Mouse (Mus musculus) forebrain, embryonic 13.5 days (tissue): ENCODE measurements at regions not wholly inside any gene's neighbourhood (a gene's known extent, or its start where the extent isn't known, plus 50 kb on each side); places are given as distances from the start of the nearest gene placed in this dataset.
A peak's percentile ranks its signal among the peaks of the same experiment; 100 is the strongest.
"Not testable (repeated sequence)": the region's sequence is repeated elsewhere in the genome, so short reads cannot be mapped to it uniquely, and the experiment has no call there.

Experiments
- ATAC-seq: fragments of 200-750 bp; cut with Nextera tagmentation; 2 replicates; pipeline ENCODE4 v1.8.0; 2017
- H3K27ac ChIP-seq: fragments of 300-500 bp; sonication (generic); 2 replicates; pipeline ENCODE4 v1.5.1; 2015; ENCODE audit warnings: inconsistent platforms, mild to moderate bottlenecking, moderate library complexity
- H3K27me3 ChIP-seq: fragments of 300-500 bp; sonication (generic); 2 replicates; pipeline ENCODE4 v1.6.1; 2015; ENCODE audit warnings: mild to moderate bottlenecking, inconsistent platforms
- H3K36me3 ChIP-seq: fragments of 300-500 bp; sonication (generic); 2 replicates; pipeline ENCODE4 v1.6.1; 2015; ENCODE audit warnings: mild to moderate bottlenecking, inconsistent platforms; ENCODE audit not compliant: poor library complexity, severe bottlenecking
- H3K4me1 ChIP-seq: fragments of 300-500 bp; sonication (generic); 2 replicates; pipeline ENCODE4 v1.6.1; 2015; ENCODE audit warnings: inconsistent platforms
- H3K4me2 ChIP-seq: fragments of 300-500 bp; sonication (generic); 2 replicates; pipeline ENCODE4 v1.6.1; 2015; ENCODE audit warnings: inconsistent platforms, mild to moderate bottlenecking, moderate library complexity
- H3K4me3 ChIP-seq: fragments of 300-500 bp; sonication (generic); 2 replicates; pipeline ENCODE4 v1.5.1; 2015; ENCODE audit warnings: mild to moderate bottlenecking, inconsistent platforms
- H3K9ac ChIP-seq: fragments of 300-500 bp; sonication (generic); 2 replicates; pipeline ENCODE4 v1.6.1; 2015; ENCODE audit warnings: mild to moderate bottlenecking, inconsistent platforms
- H3K9me3 ChIP-seq: fragments of 300-500 bp; sonication (generic); replicated peaks from 2 replicates; pipeline ENCODE4 v1.6.1; 2016; ENCODE audit warnings: inconsistent platforms
- WGBS: fragments of 180-500 bp; shearing (Covaris S2); methylation state at CpG from one replicate; pipeline ENCODE4 v1.1.7; 2015; 5-methylcytosine and 5-hydroxymethylcytosine counted together

DNA sequence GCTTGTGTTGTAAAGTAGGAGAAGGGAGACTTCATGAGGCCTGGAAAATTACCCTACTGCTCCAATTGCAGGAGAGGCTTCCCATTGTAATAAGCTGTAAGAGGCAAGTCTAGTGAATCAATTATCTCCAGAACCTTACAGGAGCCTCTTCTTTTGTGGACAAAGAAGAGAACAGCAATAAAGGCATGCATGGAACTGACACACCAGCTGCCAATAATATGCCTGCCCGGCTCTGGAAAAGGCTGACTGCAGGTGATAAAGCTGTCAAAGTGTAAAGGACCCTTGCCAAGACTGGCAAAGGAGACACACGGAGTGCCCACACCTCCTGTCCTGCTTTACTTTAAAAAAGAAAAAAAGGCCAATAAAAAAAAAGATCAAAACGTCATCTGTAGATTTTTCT lies 209.0 kb downstream of the Faxc start:
- WGBS: 55% methylated on average over 3 of the region's 3 CpGs
- Histone ChIP-seq H3K36me3 (no peaks in the 10 kb centered on the region), H3K9ac (no peak overlapping the region), H3K4me2 (no peak overlapping the region), H3K27ac (no peak overlapping the region), H3K4me3 (no peak overlapping the region), H3K9me3 (no peaks in the 10 kb centered on the region), H3K4me1 (no peaks in the 10 kb centered on the region), H3K27me3 (no peaks in the 10 kb centered on the region)
- ATAC-seq: no peak

DNA sequence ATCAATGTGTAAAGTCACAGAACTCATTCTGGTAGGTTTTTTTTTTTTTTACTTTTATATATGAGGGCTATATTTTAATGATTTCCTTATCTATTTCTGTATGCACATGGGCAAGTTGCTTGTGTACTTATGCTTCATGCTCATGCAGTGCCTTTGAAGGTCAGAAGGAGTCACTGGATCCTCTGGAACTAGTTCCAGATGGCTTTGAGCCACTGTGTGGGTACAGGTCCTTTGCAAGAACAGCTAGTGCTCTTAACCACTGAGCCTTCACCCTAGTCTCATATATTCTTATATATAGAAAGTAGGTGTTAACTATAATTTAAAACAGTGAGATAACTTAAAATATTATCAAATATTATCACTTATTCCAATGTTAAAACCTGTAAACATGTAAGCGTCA lies 212.4 kb downstream of the Faxc start:
- Histone ChIP-seq H3K9ac (no peak overlapping the region), H3K4me1 (no peaks in the 10 kb centered on the region), H3K4me3 (no peak overlapping the region), H3K27me3 (no peaks in the 10 kb centered on the region), H3K9me3 (no peaks in the 10 kb centered on the region), H3K36me3 (no peaks in the 10 kb centered on the region), H3K4me2 (no peak overlapping the region), H3K27ac (no peak overlapping the region)
- no peak for ATAC-seq
- WGBS: 98% methylated on average over 1 of the region's 1 CpGs

DNA sequence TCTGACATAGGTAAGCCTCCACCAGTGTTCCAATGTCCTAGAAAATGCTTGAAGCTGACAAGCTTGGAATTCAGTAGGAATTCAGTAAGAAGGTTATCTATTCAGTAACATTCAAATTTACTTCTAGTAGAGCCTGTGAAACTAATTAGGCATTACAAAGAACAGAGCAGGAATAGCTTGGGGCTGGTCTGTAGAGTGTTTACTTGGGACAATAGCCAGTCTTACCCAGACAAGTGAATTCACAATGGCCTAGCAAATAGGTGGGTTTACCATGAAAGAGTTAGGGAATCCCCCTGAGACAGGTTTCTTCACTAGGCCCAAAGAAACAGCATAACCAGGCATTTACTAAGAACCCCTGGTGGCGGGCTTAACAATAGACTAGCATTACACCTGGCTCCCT lies 212.5 kb upstream of the Fbxl4 start:
- not testable (repeated sequence) for H3K4me2 ChIP-seq, H3K36me3 ChIP-seq

DNA sequence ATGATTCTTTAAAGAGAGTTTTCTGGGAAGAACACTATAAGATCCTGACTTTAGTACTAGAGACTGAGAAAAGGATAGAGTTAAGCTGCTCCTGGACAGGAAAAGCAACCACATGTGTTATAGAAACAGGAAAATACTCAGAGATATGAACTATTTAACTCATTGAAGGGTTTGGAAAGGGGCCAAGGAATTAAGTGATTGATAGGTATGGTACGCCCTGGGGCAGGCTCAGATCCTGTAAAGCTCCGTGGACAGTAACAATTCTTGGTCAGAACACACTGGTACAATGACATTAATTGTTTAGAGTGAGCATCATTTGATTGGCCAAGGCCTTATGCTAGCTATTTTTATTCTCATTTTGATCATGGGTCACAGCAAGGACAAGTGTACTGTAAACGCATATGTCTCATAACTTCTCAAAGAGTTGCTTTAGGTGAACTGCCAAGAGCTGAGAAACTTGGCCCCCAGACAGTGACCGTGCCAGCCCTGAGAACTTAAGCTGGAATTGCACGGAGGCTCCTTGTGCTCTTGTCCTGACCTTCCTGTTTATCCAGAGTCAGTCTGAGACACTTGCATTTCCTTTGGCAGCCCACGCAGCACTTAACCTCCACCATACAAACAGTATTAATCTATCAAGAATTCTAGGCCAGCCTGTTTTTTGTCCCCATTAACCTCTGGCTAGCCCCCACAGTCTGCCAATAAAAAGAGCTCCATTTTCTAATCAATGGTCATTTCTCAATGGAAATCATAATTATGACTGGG lies 210.5 kb upstream of the Fbxl4 start:
- no peaks in the 10 kb centered on the region for H3K27me3 ChIP-seq
- H3K4me2 ChIP-seq: no peak overlapping the region
- H3K36me3 ChIP-seq: no peaks in the 10 kb centered on the region
- H3K9me3 ChIP-seq: no peaks in the 10 kb centered on the region
- WGBS: 82% methylated on average over 6 of the region's 6 CpGs
- no peak for ATAC-seq
- no peak overlapping the region for H3K4me3 ChIP-seq
- no peak overlapping the region for H3K27ac ChIP-seq
- H3K9ac ChIP-seq: no peak overlapping the region
- H3K4me1 ChIP-seq: 0 out of 2 replicates have a peak, but pooled peaks cover 1% of the 10 kb centered on the region

More for the DNA sequence above, 212.5 kb upstream of the Fbxl4 start:
- H3K27me3 ChIP-seq, ATAC-seq, H3K9ac ChIP-seq, H3K4me3 ChIP-seq, H3K4me1 ChIP-seq, H3K27ac ChIP-seq, H3K9me3 ChIP-seq: not testable (repeated sequence)
- 64% methylated on average over 1 of the region's 1 CpGs for WGBS

DNA sequence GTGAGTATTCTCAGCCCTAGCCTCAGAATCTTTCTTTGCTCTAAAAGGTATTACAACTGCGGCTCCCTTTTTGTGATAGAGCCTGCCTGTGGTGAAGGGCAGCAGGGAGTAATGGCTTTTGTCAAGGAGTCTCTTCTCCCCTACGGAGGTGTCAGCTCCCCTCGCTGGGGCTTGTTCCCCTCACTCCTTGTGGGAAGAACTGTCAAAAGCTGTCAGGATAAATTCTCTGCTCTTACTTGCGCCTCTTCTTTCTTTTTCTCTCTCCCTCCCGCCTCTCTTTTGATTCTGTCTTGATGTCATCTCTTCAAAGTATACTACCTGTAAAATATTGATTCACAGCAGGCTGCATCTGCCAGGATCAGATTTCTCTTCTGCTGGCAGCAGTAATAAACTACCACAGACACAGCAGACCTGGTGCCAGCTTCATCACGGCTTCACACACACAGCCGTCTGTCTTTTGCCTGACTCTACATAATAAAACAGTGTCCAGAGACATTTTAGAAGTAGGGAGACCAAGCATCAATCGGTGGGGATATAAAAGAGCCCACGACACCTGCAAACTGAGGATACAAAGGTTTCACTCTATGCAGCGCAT lies 205.3 kb upstream of the Fbxl4 start:
- Histone ChIP-seq H3K27me3 (0 out of 2 replicates have a peak, but pooled peaks cover 10% of the 10 kb centered on the region), H3K4me2 (peak overlapping the region; percentile 13; the same call in 1 of the 2 replicates), H3K9me3 (no peaks in the 10 kb centered on the region), H3K4me1 (0 out of 2 replicates have a peak, but pooled peaks cover 4% of the 10 kb centered on the region), H3K9ac (no peak overlapping the region), H3K27ac (no peak overlapping the region), H3K36me3 (no peaks in the 10 kb centered on the region), H3K4me3 (no peak overlapping the region)
- ATAC-seq: peak; percentile 38; the same call in 1 of the 2 replicates
- WGBS: 28% methylated on average over 10 of the region's 10 CpGs

DNA sequence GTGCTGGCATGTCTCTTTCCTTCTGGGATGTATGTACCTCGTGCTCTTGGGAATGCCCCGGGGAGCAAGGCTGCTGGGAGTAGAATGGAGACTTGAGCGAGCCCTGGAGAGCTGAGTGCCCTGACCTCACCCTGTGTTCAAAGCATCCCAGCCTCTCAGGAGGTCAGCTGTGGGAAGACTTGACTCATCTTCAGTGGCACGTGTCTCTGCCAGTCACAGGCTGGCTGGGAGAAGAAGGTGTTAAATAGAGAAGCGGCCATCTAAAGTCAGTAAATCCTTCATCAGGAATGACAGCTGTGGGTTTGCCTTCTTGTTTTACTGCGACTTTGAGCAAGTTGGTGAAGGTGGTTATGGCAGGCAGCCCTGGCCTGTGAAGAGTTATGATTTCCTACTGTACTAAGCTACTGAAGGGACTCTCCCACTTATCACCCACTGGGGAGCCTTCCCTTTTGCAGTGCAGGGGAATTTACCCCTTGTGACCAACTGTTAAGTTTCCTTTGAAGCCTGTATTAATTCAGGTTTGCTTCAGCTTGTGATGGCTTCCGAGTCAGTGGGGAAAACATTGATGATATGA lies 204.3 kb upstream of the Fbxl4 start:
- H3K9ac ChIP-seq: no peak overlapping the region
- no peak overlapping the region for H3K27ac ChIP-seq
- no peak for ATAC-seq
- no peaks in the 10 kb centered on the region for H3K36me3 ChIP-seq
- H3K4me2 ChIP-seq: no peak overlapping the region
- 0 out of 2 replicates have a peak, but pooled peaks cover 10% of the 10 kb centered on the region for H3K27me3 ChIP-seq
- H3K9me3 ChIP-seq: no peaks in the 10 kb centered on the region
- WGBS: 54% methylated on average over 7 of the region's 7 CpGs
- H3K4me3 ChIP-seq: no peak overlapping the region
- H3K4me1 ChIP-seq: 0 out of 2 replicates have a peak, but pooled peaks cover 4% of the 10 kb centered on the region

DNA sequence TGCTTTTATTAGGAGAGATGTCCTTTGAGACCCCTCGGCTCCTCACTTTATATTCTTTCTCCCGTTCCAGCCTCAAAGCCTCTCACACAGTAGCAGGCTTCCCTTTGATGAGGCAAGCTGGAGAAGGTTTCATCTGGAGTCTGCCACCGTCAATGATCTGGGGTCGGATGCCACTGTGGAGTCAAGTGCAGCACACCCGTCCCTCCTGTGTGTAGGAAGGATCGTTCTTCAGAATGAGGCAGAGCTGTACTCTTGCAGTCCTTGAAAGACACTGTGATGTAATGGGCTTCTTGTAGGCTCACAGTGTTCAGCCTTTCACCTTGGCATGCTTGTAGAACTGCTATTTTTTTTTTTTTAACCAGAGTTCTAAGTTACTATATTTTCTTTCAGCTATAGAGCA lies 203.7 kb upstream of the Fbxl4 start:
- peak; percentile 41; the same call in 1 of the 2 replicates for ATAC-seq

DNA sequence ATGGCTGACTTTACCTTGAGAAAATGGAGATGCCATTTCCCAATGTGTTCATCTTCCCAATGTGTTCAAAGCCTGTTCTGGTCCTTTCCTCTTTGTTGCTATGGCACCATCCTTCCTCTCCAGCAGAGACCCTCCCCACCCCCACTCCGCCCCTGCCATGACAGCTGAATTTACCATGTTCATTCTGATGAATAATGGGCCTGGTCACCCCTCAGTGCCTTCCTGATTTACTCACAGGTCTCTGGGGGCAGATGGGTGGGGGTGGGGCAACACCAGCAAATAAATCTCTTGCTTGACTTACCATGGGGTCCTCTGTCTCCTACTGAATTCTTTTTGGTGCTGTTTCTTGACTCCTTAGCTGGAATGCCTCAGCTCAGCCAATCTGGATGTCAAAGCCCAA lies 170.9 kb upstream of the Fbxl4 start:
- ATAC-seq: no peak
- H3K27me3 ChIP-seq: no peaks in the 10 kb centered on the region
- 76% methylated on average over 1 of the region's 1 CpGs for WGBS
- H3K4me1 ChIP-seq: peaks cover 8% of the 10 kb centered on the region; the same call in 1 of the 2 replicates
- no peak overlapping the region for H3K9ac ChIP-seq
- H3K27ac ChIP-seq: no peak overlapping the region
- no peaks in the 10 kb centered on the region for H3K36me3 ChIP-seq
- no peak overlapping the region for H3K4me2 ChIP-seq
- H3K4me3 ChIP-seq: no peak overlapping the region
- H3K9me3 ChIP-seq: no peaks in the 10 kb centered on the region

More for the DNA sequence above, 203.7 kb upstream of the Fbxl4 start:
- Histone ChIP-seq H3K4me1 (0 out of 2 replicates have a peak, but pooled peaks cover 4% of the 10 kb centered on the region), H3K4me2 (no peak overlapping the region), H3K9ac (no peak overlapping the region), H3K36me3 (no peaks in the 10 kb centered on the region), H3K9me3 (no peaks in the 10 kb centered on the region), H3K4me3 (no peak overlapping the region), H3K27me3 (0 out of 2 replicates have a peak, but pooled peaks cover 10% of the 10 kb centered on the region), H3K27ac (no peak overlapping the region)
- 66% methylated on average over 6 of the region's 6 CpGs for WGBS

DNA sequence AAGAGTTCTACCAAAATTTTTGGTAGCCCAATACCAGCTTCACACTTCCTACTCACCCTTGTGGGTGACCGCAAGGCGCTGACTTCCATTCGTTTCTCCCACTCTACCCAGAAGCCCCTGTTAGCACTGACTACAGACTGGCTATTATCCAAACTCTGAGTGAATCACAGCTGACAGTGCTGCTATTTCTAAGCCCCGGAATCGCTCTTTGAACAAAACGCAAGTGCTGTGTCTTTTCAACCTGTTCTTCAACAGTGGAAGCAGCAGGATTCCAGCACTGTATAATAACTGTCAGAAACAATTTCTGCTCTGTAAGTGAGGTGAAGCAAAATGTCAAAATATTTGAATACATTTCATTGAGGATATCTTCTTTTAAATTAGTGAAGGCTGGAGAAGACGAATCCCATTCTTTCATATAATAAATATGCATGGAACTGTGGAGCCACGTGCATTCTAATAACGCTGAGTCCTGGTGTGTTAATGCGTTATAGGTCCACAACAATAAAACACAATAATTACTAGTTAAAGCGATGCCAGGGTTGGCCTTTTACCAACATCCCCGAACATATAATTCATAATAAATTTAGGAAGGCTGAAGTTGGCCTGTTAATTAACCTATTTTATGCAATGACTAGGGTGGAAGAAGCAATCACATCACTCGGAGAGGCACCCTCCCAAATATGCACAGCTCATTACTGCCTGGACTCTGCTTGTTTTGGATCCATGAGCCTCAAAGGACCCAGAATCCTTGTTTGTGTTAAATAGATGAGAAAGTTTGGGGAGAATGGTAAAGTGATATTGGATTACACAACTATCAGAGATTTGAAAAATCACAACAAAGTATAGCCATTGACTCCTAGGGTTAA lies 169.0 kb upstream of the Fbxl4 start:
- Histone ChIP-seq H3K27me3 (no peaks in the 10 kb centered on the region), H3K9ac (no peak overlapping the region), H3K4me3 (no peak overlapping the region), H3K36me3 (no peaks in the 10 kb centered on the region), H3K4me1 (peaks cover 8% of the 10 kb centered on the region; the same call in 1 of the 2 replicates), H3K27ac (no peak overlapping the region), H3K9me3 (no peaks in the 10 kb centered on the region), H3K4me2 (0 out of 2 replicates have a peak overlapping the region, but pooled peaks have one; percentile 6)
- ATAC-seq: peak; percentile 70
- WGBS: 51% methylated on average over 13 of the region's 13 CpGs

DNA sequence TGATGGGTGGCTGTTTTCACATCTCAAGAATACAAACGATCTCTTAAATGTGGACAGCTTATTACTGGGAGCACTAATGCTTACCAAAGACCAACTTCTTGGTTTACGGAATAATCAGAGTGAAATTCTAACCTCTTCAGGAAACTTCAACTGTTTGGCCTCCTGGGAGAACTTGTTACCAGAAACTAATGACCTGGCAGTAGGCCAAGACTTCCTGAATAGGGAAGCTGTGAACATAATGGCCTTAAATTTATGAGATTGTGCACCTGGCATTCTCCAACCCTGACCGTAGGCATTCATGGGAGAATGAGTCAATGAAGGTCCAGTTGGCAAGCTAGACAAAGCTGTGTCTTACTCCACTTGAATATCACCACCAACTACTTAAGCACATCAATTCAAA lies 160.8 kb upstream of the Fbxl4 start:
- 49% methylated on average over 3 of the region's 3 CpGs for WGBS
- Histone ChIP-seq H3K27me3 (no peaks in the 10 kb centered on the region), H3K9ac (no peak overlapping the region), H3K4me3 (no peak overlapping the region), H3K4me2 (no peak overlapping the region), H3K9me3 (no peaks in the 10 kb centered on the region), H3K36me3 (no peaks in the 10 kb centered on the region), H3K4me1 (0 out of 2 replicates have a peak, but pooled peaks cover 5% of the 10 kb centered on the region), H3K27ac (no peak overlapping the region)
- ATAC-seq: no peak

DNA sequence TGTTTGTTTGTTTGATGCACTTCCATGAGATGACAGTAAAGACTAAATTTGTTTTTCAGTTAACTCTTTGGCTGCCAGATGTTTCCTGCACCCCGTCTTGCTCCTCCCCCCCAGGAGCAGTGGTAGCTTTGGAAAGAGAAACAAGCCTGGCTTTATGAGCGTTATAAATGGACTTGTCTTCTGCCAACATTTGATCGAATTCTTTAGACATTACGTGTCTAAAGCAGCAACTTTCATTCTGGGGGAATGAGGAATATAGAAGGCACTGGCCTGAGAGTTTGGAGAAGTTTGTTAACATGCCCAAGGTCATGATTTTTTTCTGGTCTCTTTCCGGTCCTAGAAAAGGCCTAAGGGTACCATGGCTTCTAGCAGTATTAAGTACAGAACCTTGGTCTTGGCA lies 148.8 kb upstream of the Fbxl4 start:
- WGBS: 87% methylated on average over 5 of the region's 5 CpGs
- Histone ChIP-seq H3K4me2 (no peak overlapping the region), H3K4me1 (no peaks in the 10 kb centered on the region), H3K4me3 (no peak overlapping the region), H3K9me3 (no peaks in the 10 kb centered on the region), H3K36me3 (no peaks in the 10 kb centered on the region), H3K9ac (no peak overlapping the region), H3K27ac (no peak overlapping the region), H3K27me3 (no peaks in the 10 kb centered on the region)
- ATAC-seq: no peak
